Mouse (Mus musculus): ENCODE results near the gene Mitf.

The Mitf gene

GRCm38 (mm10) chr6:98041795-98042194, 234.9 kb downstream of the Mitf start:
- in situ Hi-C loops (cut with MseI, MboI) = no loop called here

GRCm38 (mm10) chr6:98046295-98047108, 239.7 kb downstream of the Mitf start:
- in situ Hi-C loops (cut with MseI, MboI) = no loop called here

GRCm38 (mm10) chr6:98047741-98048140, 240.9 kb downstream of the Mitf start:
- in situ Hi-C loops (cut with MseI, MboI) = no loop called here

DNA sequence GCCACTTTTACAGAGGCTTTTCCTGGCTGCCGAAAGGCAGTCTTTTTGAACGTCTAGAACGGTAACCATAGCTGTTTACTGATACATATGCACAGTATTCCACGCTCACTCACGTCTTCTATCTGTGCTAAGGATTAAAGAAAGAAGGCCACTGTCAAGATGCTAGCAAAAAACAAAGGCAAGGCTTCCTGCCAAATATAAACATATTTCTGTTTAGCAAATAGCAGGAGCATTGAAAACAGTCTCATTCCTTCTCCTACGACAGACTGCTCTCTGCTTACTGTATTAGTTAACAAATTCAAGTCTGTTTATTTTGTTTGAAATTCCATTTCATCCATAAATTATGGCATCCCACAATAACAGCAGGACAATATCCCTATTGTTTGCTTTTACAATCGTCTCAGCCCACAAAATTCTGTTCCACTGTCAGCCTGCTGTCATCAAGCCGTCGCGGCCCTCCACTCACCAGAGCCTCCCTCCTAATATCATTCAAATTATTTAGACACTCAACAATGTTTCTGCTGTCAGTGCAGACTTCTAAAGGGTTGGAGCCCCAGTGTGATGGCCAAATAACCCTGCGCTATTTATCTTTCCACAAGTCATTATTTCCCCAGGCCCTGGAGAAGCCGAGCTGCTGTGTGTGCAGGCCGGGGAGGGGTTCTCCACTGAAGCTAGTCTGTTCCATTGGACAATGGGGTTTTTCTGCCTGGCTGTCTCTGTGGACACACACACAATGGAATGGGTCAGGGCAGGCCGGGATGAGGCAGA, 242.0 kb downstream of the Mitf start:
- in situ Hi-C loops (cut with MseI, MboI) = no loop called here

DNA sequence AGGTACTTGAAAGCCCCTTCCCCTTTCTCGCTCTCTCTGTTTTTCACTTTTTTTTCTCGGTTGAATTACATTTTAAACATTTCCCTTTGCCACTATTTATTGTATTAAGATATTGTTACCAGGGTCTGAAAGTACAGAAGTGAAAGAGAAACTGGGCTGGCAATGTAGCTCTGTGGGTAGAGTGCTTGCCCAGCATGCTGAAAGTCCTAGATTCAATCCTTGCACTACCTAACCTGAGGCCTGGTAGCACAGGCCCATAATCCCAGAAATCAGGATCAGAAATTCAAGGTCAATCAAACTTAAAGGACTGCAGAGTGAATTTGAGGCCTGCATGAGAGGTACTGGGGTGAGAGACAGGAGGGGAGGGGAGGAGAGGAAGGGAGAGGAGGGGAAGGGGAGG, 242.7 kb downstream of the Mitf start:
- in situ Hi-C loops (cut with MseI, MboI) = no loop called here

- in situ Hi-C loops (cut with MseI, MboI) = no loop called here
These were observed 255.0 kb downstream of the Mitf start for GRCm38 (mm10) chr6:98061878-98062277.

DNA sequence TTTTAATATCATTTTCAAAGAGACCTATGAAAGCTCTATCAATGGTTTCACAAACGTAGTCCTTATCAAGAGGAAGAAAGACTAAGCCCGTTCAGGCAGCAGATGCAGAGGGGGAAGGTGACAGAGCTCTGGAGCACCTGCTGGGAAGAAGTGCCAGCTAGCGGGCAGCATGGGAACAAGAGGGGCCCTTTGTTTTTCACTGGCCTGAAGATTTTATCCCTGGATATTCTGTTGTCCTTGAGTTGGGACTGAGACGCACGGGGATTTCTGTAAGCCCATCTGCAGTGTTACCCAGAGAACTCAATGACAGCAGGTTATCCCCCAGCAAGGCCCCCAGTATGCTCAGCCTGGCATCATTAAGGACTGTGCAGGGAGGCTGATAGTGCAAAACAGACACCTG, 258.1 kb downstream of the Mitf start:
- in situ Hi-C loops (cut with MseI, MboI) = no loop called here

- in situ Hi-C loops (cut with MseI, MboI) = no loop called here
These were observed 259.6 kb downstream of the Mitf start for GRCm38 (mm10) chr6:98066420-98066819.
